Mouse (Mus musculus): ENCODE measurements around the gene Gm21987.
A peak's percentile ranks its signal among the peaks of the same experiment; 100 is the strongest.
"Not testable (repeated sequence)": the region's sequence is repeated elsewhere in the genome, so short reads cannot be mapped to it uniquely, and the experiment has no call there.

The Gm21987 gene

GRCm38 (mm10) chr16:38346529-38347325, at the start of gene Gm21987, which contains the start of gene Cox17:
Gene Gm21987 (plus strand): TSS chr16:38347040.
Gene Cox17 (plus strand): TSS chr16:38346991.
- DNase-seq (ENCODE audit: low read depth, low spot score) = peak; percentile 97

- no peak for DNase-seq (ENCODE audit: low read depth, low spot score)
Measured at GRCm38 (mm10) chr16:38298410-38298809, 48.4 kb upstream of the Gm21987 start.

GRCm38 (mm10) chr16:38302367-38302766, 44.5 kb upstream of the Gm21987 start:
- DNase-seq (ENCODE audit: low read depth, low spot score) = no peak

- DNase-seq (ENCODE audit: low read depth, low spot score) = peak; percentile 90
Measured at GRCm38 (mm10) chr16:38304460-38305194, 42.2 kb upstream of the Gm21987 start.

GRCm38 (mm10) chr16:38306571-38307220, 40.1 kb upstream of the Gm21987 start:
- peak; percentile 54 for DNase-seq (ENCODE audit: low read depth, low spot score)

- peak; percentile 52 for DNase-seq (ENCODE audit: low read depth, low spot score)
Measured at GRCm38 (mm10) chr16:38307221-38307605, 39.6 kb upstream of the Gm21987 start.

GRCm38 (mm10) chr16:38307651-38308050, 39.2 kb upstream of the Gm21987 start:
- DNase-seq (ENCODE audit: low read depth, low spot score) = peak; percentile 78

- DNase-seq (ENCODE audit: low read depth, low spot score) = no peak
Measured at GRCm38 (mm10) chr16:38308195-38308594, 38.6 kb upstream of the Gm21987 start.

- no peak for DNase-seq (ENCODE audit: low read depth, low spot score)
Measured at GRCm38 (mm10) chr16:38318492-38318891, 28.3 kb upstream of the Gm21987 start.

GRCm38 (mm10) chr16:38319087-38319486, 27.8 kb upstream of the Gm21987 start:
- DNase-seq (ENCODE audit: low read depth, low spot score) = no peak

GRCm38 (mm10) chr16:38321452-38321935, 25.3 kb upstream of the Gm21987 start:
- DNase-seq (ENCODE audit: low read depth, low spot score) = peak; percentile 75

GRCm38 (mm10) chr16:38324311-38324710, 22.5 kb upstream of the Gm21987 start:
- no peak for DNase-seq (ENCODE audit: low read depth, low spot score)

- DNase-seq (ENCODE audit: low read depth, low spot score) = peak; percentile 84
Measured at GRCm38 (mm10) chr16:38326778-38327397, 20.0 kb upstream of the Gm21987 start.

GRCm38 (mm10) chr16:38329340-38329739, 17.5 kb upstream of the Gm21987 start:
- no peak for DNase-seq (ENCODE audit: low read depth, low spot score)

- DNase-seq (ENCODE audit: low read depth, low spot score) = no peak
Measured at GRCm38 (mm10) chr16:38334431-38334830, 12.4 kb upstream of the Gm21987 start.

GRCm38 (mm10) chr16:38338077-38338476, 8.8 kb upstream of the Gm21987 start:
- DNase-seq (ENCODE audit: low read depth, low spot score) = not testable (repeated sequence)

- DNase-seq (ENCODE audit: low read depth, low spot score) = no peak
Measured at GRCm38 (mm10) chr16:38341396-38342324, 5.2 kb upstream of the Gm21987 start, which contains the start of gene Maats1. Gene Maats1 (minus strand): TSS chr16:38342143.

- peak; percentile 79 for DNase-seq (ENCODE audit: low read depth, low spot score)
Measured at GRCm38 (mm10) chr16:38344941-38345725, 1.7 kb upstream of the Gm21987 start.

GRCm38 (mm10) chr16:38347588-38347987, 748 bp downstream of the Gm21987 start:
- DNase-seq (ENCODE audit: low read depth, low spot score) = peak; percentile 30
